Mouse (Mus musculus) heart, adult 2 months (tissue): ENCODE measurements around the gene Ypel2.

Experiments
- CTCF ChIP-seq: fragments of 200-600 bp; IDR thresholded peaks from 2 replicates; pipeline ENCODE4 v1.8.1; 2022; ENCODE audit warnings: antibody characterized with exemption, mild to moderate bottlenecking, moderate library complexity
- EP300 ChIP-seq: fragments of 200-500 bp; IDR thresholded peaks from 2 replicates; pipeline ENCODE4 v1.6.1; 2011; ENCODE audit warnings: low read depth, low read length, control low read depth; ENCODE audit not compliant: insufficient read depth
- POLR2A ChIP-seq: fragments of 200-500 bp; IDR thresholded peaks from 2 replicates; pipeline ENCODE4 v1.6.1; 2011; ENCODE audit warnings: mild to moderate bottlenecking, low read depth, low read length, control low read depth; ENCODE audit not compliant: insufficient read depth

GRCm38 (mm10) chr11:86921335-86921734 lies 72.2 kb downstream of the Ypel2 start:
- TF ChIP-seq CTCF (peak; percentile 34), POLR2A (no peak), EP300 (no peak)
